Mouse (Mus musculus) neural tube, embryonic 15.5 days (tissue): ENCODE measurements at regions not wholly inside any gene's neighbourhood (a gene's known extent, or its start where the extent isn't known, plus 50 kb on each side); places are given as distances from the start of the nearest gene placed in this dataset.
"Not testable (repeated sequence)": the region's sequence is repeated elsewhere in the genome, so short reads cannot be mapped to it uniquely, and the experiment has no call there.

Experiments
- ATAC-seq: fragments of 200-750 bp; cut with Nextera tagmentation; 2 replicates; pipeline ENCODE4 v1.8.0; 2017; ENCODE audit warnings: mild to moderate bottlenecking, moderate TSS enrichment, moderate library complexity; ENCODE audit not compliant: low FRiP score
- H3K27ac ChIP-seq: fragments of 300-500 bp; sonication (generic); replicated peaks from 2 replicates; pipeline ENCODE4 v1.5.1; 2015; ENCODE audit warnings: mild to moderate bottlenecking, inconsistent platforms
- H3K27me3 ChIP-seq: fragments of 300-500 bp; sonication (generic); replicated peaks from 2 replicates; pipeline ENCODE4 v1.6.1; 2015; ENCODE audit warnings: inconsistent platforms
- H3K36me3 ChIP-seq: fragments of 300-500 bp; sonication (generic); 2 replicates; pipeline ENCODE4 v1.6.1; 2015; ENCODE audit warnings: inconsistent platforms
- H3K4me1 ChIP-seq: fragments of 300-500 bp; sonication (generic); 2 replicates; pipeline ENCODE4 v1.6.1; 2015; ENCODE audit warnings: inconsistent platforms
- H3K4me2 ChIP-seq: fragments of 300-500 bp; sonication (generic); 2 replicates; pipeline ENCODE4 v1.6.1; 2015; ENCODE audit warnings: inconsistent platforms, mild to moderate bottlenecking, moderate library complexity
- H3K4me3 ChIP-seq: fragments of 300-500 bp; sonication (generic); replicated peaks from 2 replicates; pipeline ENCODE4 v1.5.1; 2015; ENCODE audit warnings: mild to moderate bottlenecking, inconsistent platforms
- H3K9ac ChIP-seq: fragments of 300-500 bp; sonication (generic); replicated peaks from 2 replicates; pipeline ENCODE4 v1.6.1; 2015; ENCODE audit warnings: mild to moderate bottlenecking, inconsistent platforms
- H3K9me3 ChIP-seq: fragments of 300-500 bp; sonication (generic); replicated peaks from 2 replicates; pipeline ENCODE4 v1.6.1; 2016; ENCODE audit warnings: inconsistent platforms
- WGBS: fragments of 180-500 bp; shearing (Covaris S2); methylation state at CpG from one replicate; pipeline ENCODE4 v1.1.7; 2015; ENCODE audit warnings: mixed read lengths; 5-methylcytosine and 5-hydroxymethylcytosine counted together

DNA sequence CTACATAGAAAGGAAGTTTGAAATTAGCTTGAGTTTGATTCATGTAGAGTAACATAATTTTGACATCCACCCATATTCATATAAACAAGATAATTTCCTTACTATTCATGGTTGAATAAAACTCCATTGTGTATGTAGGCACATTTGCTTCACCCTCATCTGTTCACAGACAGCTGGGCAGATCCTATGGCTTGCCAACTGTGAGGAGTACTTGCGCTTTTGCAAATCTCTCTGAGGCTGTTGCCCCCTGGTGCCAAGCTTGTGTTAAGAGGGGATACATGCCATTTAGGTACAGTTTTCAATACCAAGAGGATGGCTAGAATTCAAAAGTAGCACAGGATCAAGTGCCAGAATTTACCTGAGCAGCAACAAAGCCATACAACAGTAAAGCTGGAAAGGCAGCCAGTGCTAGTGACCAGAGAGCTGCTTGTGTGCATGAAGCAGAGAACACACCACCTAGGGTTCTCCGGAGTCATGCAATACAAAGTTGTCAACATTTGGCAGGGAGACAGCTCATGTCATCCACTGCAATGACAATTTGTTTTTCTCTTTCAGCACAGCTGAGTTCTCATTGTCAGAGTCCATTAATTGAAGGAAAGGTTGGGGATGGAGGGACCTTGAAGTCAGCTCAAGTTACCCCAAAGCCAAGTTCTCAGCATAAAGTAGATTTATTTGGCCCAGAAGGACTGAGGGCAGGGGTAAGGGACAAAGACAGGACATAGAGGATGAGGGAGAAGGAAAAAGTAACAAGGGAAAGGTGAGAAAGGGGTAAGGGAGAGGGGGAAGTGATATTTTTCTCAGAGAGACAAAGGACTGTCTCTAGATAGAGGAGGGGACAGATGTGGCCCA, 321.6 kb upstream of the Cwc22 start:
- no peak overlapping the region for H3K9ac ChIP-seq
- WGBS, result 79% methylated on average over 2 of the region's 2 CpGs

DNA sequence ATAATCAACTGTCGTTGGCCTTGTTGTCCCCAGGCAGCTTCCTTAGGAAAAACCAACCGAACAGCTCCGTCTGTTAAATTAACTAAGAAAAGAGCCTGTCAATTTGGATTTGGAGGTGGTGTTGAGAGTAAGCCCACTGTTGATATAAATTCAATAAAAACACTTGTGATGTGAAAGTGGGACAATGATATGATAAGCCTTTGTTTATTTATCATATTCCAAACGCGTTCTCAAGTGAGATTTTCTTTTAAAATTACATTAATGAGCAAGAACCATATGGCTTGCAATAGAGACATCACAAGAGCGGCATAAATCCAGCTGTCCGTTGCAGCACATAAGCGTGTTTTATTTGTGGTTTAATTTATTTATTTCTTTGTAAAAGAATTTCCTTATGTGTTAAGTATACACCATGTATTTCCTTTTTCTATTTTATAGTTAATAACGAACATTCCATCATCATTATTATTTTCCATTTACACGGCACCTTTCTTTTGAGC, 307.5 kb upstream of the Cwc22 start:
- Histone ChIP-seq H3K4me2 (no peak overlapping the region), H3K36me3 (no peaks in the 10 kb centered on the region), H3K27ac (no peak overlapping the region), H3K9ac (no peak overlapping the region), H3K4me3 (no peak overlapping the region), H3K4me1 (no peaks in the 10 kb centered on the region), H3K27me3 (no peaks in the 10 kb centered on the region), H3K9me3 (no peaks in the 10 kb centered on the region)
- 66% methylated on average over 10 of the region's 10 CpGs for WGBS
- no peak for ATAC-seq

More for the DNA sequence above, 321.6 kb upstream of the Cwc22 start:
- H3K9me3 ChIP-seq, result no peaks in the 10 kb centered on the region
- no peak overlapping the region for H3K4me2 ChIP-seq
- H3K4me3 ChIP-seq, result no peak overlapping the region
- no peaks in the 10 kb centered on the region for H3K27me3 ChIP-seq
- H3K4me1 ChIP-seq, result peaks cover 4% of the 10 kb centered on the region; the same call in 1 of the 2 replicates
- H3K36me3 ChIP-seq, result no peaks in the 10 kb centered on the region
- no peak for ATAC-seq
- H3K27ac ChIP-seq, result no peak overlapping the region

DNA sequence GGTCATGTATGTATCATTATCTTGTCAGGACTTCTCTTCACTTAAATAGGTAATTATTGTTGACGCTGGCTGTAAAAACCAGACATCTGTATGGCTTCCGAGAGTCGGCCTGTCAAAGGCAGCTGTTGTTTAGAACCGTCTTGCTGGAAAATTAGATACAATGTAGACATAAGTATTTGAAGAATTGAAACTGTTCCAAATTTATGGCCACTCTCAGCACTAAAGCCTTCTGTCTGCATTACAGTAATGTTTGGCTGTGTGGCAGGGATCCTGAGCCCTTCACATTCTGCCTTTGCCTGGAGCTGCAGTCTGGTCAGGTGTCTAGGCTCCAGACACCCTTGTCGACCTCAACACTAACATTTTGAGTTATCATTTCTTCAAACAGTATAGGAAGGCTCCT, 300.2 kb upstream of the Cwc22 start:
- H3K4me2 ChIP-seq, result no peak overlapping the region
- no peaks in the 10 kb centered on the region for H3K4me1 ChIP-seq
- H3K36me3 ChIP-seq, result no peaks in the 10 kb centered on the region
- no peak overlapping the region for H3K9ac ChIP-seq
- H3K4me3 ChIP-seq, result no peak overlapping the region
- H3K27me3 ChIP-seq, result no peaks in the 10 kb centered on the region
- no peaks in the 10 kb centered on the region for H3K9me3 ChIP-seq
- WGBS, result 58% methylated on average over 5 of the region's 5 CpGs
- ATAC-seq, result no peak
- H3K27ac ChIP-seq, result no peak overlapping the region

DNA sequence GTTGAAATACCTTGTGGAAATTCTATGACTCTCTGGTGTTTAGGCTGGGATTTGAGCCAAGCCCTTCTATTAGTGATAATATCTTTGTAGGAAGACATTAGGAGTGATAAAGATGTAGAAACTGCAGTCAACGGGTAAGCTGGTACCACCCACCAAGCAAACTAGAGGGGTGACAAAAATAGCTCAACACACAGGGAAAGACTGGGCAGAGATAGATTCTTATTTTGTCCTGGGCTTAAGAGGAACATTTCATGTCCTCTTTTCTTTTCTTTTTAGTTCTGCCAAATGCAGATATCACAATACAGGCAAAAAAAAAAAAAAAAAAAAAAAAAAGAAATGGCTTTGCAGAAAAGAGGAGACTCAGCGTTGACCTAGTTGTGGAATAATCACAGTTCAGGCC, 294.1 kb upstream of the Cwc22 start:
- 62% methylated on average over 2 of the region's 2 CpGs for WGBS
- Histone ChIP-seq H3K9ac (no peak overlapping the region), H3K27me3 (no peaks in the 10 kb centered on the region), H3K9me3 (no peaks in the 10 kb centered on the region), H3K4me2 (no peak overlapping the region), H3K4me1 (no peaks in the 10 kb centered on the region), H3K4me3 (no peak overlapping the region), H3K36me3 (no peaks in the 10 kb centered on the region), H3K27ac (no peak overlapping the region)
- no peak for ATAC-seq

DNA sequence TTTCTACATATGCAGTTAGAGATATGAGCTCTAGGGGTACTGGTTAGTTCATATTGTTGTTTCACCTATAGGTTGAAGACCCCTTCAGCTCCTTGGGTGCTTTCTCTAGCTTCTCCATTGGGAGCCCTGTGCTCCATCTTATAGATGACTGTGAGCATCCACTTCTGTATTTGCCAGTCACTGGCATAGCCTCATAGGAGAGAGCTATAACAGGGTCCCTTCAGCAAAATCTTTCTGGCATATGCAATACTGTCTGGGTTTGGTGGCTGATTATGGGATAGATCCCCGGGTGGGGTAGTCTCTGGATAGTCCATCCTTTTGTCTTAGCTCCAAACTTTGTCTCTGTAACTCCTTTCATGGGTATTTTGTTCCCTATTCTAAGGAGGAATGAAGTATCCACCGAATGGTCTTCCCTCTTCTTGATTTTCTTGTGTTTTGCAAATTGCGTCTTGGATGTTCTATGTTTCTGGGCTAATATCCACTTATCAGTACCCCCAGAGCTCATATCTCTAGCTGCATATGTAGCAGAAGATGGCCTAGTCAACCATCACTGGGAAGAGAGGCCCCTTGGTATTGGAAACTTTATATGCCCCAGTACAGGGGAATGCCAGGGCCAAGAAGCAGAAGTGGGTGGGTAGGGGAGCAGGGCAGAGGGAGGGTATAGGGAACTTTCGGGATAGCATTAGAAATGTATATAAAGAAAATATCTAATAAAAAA, 279.4 kb upstream of the Cwc22 start:
- not testable (repeated sequence) for H3K9me3 ChIP-seq, H3K27me3 ChIP-seq, H3K27ac ChIP-seq, H3K4me3 ChIP-seq, ATAC-seq, H3K4me1 ChIP-seq, H3K36me3 ChIP-seq, H3K4me2 ChIP-seq, H3K9ac ChIP-seq
- 87% methylated on average over 4 of the region's 4 CpGs for WGBS

DNA sequence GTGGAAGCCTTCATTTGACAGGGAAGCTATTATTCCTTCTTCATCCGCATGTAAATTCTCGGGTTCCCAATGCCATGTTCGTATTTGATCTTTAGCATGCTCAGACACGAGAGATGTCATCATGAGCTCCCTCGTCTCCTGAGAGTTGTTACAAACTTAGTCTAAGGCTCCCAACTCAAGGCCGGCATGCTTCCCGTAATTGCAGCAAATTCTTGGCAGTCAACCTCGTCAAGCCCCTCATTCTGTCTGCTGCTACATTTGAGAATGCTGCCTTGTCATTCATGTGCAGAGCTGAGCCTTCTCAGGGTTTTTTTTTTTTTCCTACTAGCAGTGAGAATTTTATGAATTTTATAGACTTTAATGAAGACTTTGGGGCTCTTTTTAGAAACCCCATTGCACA, 268.3 kb upstream of the Cwc22 start:
- H3K4me2 ChIP-seq, result no peak overlapping the region
- no peaks in the 10 kb centered on the region for H3K27me3 ChIP-seq
- H3K9ac ChIP-seq, result no peak overlapping the region
- no peak for ATAC-seq
- WGBS, result 67% methylated on average over 8 of the region's 8 CpGs
- no peak overlapping the region for H3K4me3 ChIP-seq
- no peaks in the 10 kb centered on the region for H3K4me1 ChIP-seq
- H3K36me3 ChIP-seq, result no peaks in the 10 kb centered on the region
- no peak overlapping the region for H3K27ac ChIP-seq
- no peaks in the 10 kb centered on the region for H3K9me3 ChIP-seq

DNA sequence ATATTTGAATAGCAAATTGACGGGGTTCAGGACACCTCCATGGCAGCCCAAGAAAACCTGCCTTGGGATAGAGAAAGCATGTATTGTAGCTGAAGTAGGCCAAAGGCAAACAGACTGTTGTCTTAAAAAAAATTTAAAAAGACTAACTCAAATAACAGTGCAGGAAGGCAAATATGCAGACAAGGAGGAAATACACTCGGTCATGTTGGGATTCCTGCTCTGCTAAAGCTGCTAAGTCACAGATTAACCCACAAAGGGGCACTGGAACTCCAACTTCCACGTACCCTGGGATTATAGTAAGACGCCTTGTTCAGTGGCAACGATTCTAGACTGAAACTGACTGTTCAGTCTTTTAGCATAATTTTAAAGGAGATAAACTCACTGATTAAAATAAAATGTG, 258.9 kb upstream of the Cwc22 start:
- H3K4me2 ChIP-seq, result no peak overlapping the region
- H3K4me1 ChIP-seq, result no peaks in the 10 kb centered on the region
- no peak overlapping the region for H3K4me3 ChIP-seq
- H3K9ac ChIP-seq, result no peak overlapping the region
- H3K9me3 ChIP-seq, result no peaks in the 10 kb centered on the region
- H3K27ac ChIP-seq, result no peak overlapping the region
- no peaks in the 10 kb centered on the region for H3K27me3 ChIP-seq
- WGBS, result 87% methylated on average over 5 of the region's 5 CpGs
- H3K36me3 ChIP-seq, result no peaks in the 10 kb centered on the region
- ATAC-seq, result no peak

DNA sequence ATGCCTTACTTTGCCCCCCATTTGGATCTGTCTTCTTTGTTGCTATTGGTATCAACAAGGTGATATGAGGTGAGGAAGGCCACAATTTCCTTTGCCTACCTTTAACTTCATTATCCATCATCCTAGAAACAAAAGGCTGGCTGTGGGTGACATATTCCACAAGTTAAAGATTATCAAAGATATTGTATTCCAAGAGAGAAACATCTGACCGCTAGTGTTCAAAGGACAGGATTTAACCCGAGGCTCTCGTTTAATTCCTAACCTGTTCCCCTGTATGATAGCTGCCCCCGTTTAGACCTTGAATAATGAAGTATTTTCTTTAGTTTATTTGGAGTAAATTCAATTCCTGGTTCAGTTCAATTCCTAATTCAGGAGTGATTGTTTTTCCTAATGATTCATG, 249.8 kb upstream of the Cwc22 start:
- Histone ChIP-seq H3K9me3 (no peaks in the 10 kb centered on the region), H3K36me3 (no peaks in the 10 kb centered on the region), H3K4me1 (no peaks in the 10 kb centered on the region), H3K4me3 (no peak overlapping the region), H3K9ac (no peak overlapping the region), H3K27me3 (no peaks in the 10 kb centered on the region), H3K4me2 (no peak overlapping the region), H3K27ac (no peak overlapping the region)
- no peak for ATAC-seq
- 86% methylated on average over 4 of the region's 4 CpGs for WGBS

DNA sequence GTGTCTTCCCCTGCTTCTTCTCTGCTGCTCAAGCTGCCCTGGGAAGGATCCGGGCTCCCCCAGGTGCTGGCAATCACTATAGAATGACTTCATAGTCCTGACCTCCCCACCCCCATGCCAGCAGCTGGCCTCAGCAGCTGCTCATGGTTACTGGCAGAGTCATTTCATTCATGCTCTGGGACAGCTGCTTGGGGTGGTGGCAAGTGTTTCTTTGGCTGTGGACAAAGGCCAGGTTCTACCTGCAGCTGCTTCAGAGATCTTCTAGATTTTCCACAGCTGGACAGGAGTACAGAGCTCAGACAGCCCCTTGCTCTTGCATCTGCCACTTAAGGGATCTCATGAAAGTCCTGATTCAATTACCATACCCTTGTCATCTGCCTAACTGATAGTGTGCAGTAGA, 243.4 kb upstream of the Cwc22 start:
- Histone ChIP-seq H3K4me2 (no peak overlapping the region), H3K27me3 (no peaks in the 10 kb centered on the region), H3K9me3 (no peaks in the 10 kb centered on the region), H3K4me1 (no peaks in the 10 kb centered on the region), H3K9ac (no peak overlapping the region), H3K27ac (no peak overlapping the region), H3K36me3 (no peaks in the 10 kb centered on the region), H3K4me3 (no peak overlapping the region)
- no peak for ATAC-seq
- 3% methylated on average over 1 of the region's 1 CpGs for WGBS

DNA sequence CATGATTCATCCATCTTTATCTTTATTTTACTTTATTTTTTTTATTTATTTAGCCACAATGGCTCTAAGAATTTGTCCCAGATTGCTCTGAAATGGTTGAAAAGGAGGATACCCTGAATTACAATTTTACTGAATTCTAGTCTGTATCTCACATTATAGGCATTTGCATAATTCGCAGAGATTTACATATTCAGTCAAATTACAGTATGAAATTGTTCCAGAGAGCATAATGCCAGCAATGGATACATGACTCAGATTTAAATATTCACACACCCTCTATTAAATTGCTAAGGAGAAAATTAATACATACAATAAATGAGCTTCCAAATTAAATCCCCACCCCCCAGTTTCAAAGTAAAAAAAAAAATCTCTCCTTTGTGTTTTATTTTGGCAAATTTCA, 238.8 kb upstream of the Cwc22 start:
- H3K9me3 ChIP-seq, result no peaks in the 10 kb centered on the region
- H3K4me3 ChIP-seq, result no peak overlapping the region
- no peaks in the 10 kb centered on the region for H3K4me1 ChIP-seq
- no peak overlapping the region for H3K27ac ChIP-seq
- no peaks in the 10 kb centered on the region for H3K36me3 ChIP-seq
- 59% methylated on average over 1 of the region's 1 CpGs for WGBS
- no peak overlapping the region for H3K9ac ChIP-seq
- H3K27me3 ChIP-seq, result no peaks in the 10 kb centered on the region
- no peak overlapping the region for H3K4me2 ChIP-seq
- no peak for ATAC-seq

DNA sequence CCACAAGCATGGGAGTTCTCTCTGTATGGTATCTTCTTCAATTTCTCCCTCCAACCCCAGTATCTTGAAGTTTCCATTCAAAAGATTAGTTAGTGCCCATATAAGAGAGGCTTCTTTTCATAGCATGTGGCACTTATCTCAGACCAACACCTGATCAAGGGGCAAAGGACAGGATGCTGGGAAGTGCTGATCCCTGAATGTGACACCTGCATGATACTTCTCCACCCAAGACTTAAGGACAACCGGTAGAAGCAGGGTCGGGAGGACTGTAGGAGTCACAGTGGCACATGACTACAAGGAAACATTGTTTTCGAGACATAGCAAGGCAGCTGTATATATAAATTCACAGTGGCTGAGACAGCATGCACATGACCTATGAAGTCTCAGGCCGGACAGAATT, 227.6 kb upstream of the Cwc22 start:
- no peaks in the 10 kb centered on the region for H3K36me3 ChIP-seq
- H3K4me1 ChIP-seq, result no peaks in the 10 kb centered on the region
- ATAC-seq, result no peak
- H3K27ac ChIP-seq, result no peak overlapping the region
- H3K4me3 ChIP-seq, result no peak overlapping the region
- H3K27me3 ChIP-seq, result no peaks in the 10 kb centered on the region
- no peak overlapping the region for H3K9ac ChIP-seq
- H3K9me3 ChIP-seq, result no peaks in the 10 kb centered on the region
- 85% methylated on average over 4 of the region's 4 CpGs for WGBS
- H3K4me2 ChIP-seq, result no peak overlapping the region

DNA sequence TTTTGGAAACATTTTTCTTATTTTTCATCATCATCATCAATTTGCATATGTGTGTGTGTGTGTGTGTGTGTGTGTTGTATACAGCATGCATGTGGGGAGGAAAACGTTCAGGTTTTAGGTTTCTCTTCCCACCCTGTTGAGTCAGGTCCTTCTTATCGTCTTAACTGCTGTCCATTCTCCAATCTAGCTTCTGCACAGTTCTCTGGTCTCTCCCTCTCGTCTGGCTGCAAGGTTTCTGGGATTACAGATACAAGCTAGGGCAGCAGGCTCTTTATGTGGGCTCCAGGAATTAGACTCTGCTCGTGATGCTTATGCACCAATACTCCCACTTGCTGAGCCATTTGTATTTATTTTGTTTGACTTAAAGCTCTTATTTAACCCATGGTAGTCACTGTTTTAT, 226.6 kb upstream of the Cwc22 start:
- H3K27me3 ChIP-seq, result no peaks in the 10 kb centered on the region
- no peak overlapping the region for H3K4me3 ChIP-seq
- ATAC-seq, result no peak
- H3K27ac ChIP-seq, result no peak overlapping the region
- H3K9ac ChIP-seq, result no peak overlapping the region
- no peaks in the 10 kb centered on the region for H3K9me3 ChIP-seq
- H3K36me3 ChIP-seq, result no peaks in the 10 kb centered on the region
- WGBS, result 75% methylated on average over 4 of the region's 4 CpGs
- no peak overlapping the region for H3K4me2 ChIP-seq
- no peaks in the 10 kb centered on the region for H3K4me1 ChIP-seq
